Mouse (Mus musculus): ENCODE results near the gene Grn.

Grn gene

DNA sequence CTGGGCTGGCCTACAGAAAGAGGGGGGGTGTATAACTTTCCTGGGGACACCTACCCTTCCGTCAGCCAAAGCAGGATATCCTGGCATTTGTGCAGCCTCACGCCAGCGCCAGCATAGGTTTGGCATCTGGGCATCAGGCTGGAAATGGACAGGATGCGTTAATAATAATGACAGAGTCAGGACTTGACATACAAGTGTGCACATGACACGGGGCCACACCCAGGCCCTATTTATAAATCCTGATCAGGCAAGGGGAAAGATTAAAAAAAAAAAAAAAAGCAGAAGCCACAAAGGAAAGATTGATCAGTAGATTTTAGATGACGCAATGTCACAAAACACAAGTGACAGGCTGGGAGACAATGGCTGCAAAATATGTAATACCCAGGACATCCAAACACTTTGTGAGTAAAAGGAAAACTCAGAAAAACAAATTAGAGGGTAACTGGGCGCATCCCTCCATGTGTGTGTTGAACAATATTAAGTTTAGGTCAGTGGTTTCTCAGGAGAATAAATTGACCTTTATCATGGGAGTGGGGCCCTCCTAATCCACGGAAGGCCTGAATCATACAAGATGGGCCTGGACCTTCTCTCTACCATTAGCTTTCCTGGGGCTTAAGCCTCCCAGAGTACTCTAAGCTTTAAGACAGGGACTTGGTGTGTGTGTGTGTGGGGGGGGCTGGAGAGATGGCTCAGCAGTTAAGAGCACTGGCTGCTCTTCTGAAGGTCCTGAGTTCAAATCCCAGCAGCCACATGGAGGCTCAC, 4.4 kb upstream of the Grn start:
- no peak for DNase-seq

DNA sequence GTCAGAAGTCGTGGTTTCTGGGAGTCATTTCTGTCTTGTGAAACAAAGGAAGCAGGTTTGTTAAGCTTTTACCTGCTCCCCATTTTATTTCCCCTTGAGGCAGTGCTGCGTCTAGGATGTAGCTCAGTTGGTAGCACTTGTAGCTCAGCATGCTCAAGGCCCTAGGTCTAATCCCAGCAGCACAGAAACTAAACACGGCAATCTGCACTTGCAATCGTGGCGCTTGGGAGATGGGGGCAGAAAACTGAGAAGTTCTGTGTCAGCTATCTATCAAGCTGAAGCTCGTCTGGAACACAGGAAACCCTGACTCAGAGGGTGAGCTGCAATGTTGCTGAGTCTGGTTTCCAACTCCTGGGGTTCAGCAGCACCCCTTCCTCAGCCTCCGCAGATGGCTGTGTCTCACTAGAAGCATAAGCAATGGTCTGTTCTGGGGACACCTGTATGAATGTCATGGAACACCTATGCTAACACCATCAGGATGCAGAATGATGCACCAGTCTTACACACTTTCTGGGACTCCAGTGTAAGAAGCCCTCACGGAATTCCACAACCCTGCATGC, 1.1 kb upstream of the Grn start:
- no peak for DNase-seq

DNA sequence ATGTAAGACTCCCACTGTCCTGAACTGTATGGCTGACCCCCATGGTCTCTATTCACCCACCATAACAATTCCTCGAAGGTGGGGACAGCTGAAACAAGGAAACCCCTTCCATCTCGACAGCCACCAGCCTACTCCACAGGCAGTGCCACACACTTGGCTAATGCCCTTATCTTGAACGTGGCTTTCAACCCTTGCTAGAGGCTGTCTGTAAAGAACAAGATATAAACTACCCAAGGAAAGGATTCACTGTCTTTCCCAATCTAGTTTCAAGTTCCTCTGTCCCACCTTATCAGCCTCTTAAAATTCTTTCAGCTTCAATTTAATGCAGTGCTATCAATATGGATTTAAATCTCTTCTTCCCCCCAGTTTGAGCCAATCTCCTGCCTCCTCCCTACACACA, 564 bp upstream of the Grn start:
- no peak for DNase-seq

DNA sequence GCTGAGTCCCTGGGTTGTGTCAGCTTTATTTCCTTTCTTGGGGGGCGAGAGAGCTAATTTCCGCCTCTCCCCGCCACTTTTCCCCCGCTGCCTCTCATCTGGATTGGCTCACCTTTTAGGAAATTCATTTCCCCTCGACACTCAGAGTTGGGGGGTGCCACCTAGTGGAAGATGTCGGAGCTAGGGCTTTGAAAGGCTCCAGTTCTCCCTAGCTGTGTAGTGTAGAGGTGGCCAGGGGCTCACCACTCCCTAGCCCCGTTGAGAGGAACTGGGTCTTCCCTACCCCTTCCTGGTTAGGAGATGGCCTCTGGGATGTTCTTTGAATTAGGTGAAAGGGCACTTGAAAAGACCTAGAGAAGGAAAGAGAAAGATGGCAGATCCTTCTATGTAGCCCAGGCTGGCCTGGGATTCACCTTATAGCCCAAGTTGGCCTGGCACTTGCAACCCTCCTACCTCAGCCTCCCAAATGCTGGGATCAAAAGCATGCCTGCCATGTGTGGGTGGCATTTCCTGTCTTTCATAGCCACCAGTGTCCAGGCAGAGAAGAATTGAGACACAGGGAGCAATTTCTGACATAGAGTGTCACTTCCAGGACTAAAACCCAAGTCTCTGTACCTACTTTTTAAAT, 1.0 kb downstream of the Grn start:
- DNase-seq = peak; percentile 88 to 92

DNA sequence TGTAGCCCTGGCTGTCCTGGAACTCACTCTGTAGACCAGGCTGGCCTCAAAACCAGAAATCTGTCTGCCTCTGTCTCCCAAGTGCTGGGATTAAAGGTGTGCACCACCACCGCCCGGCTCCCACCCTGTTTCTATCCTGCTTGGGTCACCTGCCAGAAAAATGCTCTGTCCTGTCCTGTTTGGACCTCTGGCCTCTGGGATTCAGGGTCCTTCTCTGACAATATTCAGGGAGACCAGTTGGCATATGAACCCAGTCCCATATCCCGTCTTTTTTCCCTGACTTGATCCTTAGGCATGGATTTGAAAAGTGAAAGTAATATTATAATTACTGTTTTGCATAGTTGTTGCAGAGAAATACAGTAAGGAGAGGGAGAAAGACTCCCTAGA, 1.6 kb downstream of the Grn start:
- DNase-seq = no peak

DNA sequence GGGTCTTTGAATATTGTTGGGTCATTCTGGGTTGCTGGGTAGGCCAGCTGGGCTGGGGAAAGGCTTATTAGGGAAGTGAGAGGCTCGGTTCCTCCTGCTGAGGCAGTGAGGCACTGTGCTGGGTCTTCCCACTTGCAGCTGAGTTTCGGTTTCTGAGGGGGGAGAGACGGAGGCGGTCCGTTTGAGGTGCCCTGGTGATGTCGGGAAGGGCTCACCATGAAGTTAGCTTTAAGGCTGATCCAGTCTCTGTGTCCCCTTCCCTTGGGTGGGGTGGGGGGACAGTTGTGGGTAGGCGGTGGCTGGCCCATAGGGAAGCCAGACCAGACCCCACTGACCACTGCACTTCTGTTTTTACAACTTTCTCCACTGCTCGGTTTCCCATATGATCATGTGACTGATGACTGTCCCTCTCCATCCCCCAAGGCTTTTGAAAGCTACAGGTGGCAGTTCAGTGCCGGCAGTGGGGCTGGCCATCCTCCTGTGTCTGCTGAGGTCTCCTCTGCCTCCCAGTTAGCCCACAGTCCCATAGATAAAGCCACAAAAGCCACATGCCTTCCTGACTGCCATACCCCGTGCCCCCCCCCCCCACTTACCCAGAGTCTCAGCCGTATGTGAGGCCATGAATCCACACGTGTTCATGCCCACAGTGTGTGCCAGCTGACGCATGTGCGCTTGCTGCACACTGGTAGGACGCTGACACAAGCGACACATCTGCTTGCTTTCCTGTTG, 2.2 kb downstream of the Grn start:
- peak; percentile 7 to 15 for DNase-seq

DNA sequence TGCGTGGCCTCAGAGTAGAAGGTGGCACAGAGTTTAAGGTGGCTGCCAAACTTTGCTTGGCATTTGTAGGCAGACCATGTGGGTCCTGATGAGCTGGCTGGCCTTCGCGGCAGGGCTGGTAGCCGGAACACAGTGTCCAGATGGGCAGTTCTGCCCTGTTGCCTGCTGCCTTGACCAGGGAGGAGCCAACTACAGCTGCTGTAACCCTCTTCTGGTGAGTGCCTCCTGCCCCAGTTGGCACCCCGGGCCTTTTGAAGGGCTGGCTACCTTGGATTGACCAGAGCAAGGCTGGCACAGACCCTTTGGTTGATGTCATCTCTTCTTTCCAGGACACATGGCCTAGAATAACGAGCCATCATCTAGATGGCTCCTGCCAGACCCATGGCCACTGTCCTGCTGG, 2.8 kb downstream of the Grn start:
- DNase-seq = no peak

DNA sequence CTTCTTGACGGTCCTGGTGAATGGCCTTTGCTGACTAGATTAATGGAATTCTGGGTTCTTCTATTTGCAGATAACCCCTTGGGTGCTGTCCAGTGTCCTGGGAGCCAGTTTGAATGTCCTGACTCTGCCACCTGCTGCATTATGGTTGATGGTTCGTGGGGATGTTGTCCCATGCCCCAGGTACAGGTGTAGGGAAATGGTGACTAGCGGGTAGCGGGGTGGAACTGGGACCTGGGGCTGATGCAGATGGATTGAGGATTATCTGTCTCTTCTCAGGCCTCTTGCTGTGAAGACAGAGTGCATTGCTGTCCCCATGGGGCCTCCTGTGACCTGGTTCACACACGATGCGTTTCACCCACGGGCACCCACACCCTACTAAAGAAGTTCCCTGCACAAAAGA, 3.8 kb downstream of the Grn start:
- DNase-seq = peak in 1 of 2 experiments; percentile 16

- DNase-seq = peak; percentile 92
Measured at GRCm38 (mm10) chr11:102434406-102434805, 4.3 kb downstream of the Grn start.

- peak in 1 of 2 experiments; percentile 6 for DNase-seq
Measured at GRCm38 (mm10) chr11:102434816-102435705, 4.9 kb downstream of the Grn start.

- DNase-seq = peak; percentile 52 to 61
Measured at GRCm38 (mm10) chr11:102435754-102436470, 5.8 kb downstream of the Grn start.

DNA sequence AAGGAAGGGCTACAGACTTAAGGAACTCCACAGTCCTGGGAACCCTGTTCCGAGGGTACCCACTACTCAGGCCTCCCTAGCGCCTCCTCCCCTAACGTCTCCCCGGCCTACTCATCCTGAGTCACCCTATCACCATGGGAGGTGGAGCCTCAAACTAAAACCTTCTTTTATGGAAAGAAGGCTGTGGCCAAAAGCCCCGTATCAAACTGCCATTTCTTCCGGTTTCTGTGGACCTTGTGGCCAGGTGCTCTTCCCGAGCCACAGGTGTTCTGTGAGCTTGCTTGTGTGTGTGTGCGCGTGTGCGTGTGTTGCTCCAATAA, 6.3 kb downstream of the Grn start:
- DNase-seq = no peak

DNA sequence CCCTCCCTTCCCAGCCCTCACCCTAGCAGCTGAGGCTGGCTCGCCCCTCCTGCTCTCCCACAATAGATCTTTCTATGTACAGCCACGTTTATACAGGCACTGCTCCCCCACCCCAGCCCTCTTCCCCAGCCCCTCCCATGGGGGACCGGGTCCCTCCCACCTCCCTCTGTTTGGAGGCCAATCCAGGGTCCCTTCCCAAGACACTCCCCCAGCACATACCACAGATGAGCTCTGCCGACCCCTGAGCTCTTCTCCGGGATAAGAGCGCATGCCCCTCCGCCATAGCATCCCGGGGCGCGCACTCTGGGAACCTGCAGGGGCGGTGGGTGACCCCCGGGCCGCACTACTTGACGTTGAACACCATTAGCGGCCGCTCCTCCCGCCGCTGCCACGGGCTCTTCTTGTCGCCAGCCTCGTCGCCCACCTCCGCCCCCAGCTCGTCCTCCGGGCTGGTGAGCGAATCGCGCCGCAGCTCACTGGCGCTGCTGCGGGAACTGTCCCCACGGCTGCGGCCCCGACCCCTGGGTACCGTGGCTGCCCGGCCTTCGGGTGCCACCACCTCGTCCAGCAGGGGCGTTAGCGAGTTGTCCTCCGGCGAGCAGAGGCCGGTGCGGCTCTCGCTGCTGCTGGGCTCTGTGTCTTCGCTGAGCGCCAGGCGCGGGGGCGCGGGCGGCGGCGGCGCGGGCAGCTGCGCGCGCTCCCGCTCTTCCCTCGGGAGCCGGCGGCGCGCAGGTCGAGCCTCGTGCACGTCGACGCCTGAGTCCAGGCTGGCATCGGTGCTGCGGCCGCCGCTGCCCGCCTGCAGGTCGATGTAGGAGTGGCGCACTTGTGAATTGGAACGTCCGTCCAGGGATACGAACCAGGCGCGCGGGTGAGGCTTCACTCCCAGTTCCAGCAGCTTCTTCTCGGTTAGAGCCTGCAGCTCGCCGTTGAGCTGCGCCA, 7.3 kb downstream of the Grn start:
- peak; percentile 80 to 88 for DNase-seq

DNA sequence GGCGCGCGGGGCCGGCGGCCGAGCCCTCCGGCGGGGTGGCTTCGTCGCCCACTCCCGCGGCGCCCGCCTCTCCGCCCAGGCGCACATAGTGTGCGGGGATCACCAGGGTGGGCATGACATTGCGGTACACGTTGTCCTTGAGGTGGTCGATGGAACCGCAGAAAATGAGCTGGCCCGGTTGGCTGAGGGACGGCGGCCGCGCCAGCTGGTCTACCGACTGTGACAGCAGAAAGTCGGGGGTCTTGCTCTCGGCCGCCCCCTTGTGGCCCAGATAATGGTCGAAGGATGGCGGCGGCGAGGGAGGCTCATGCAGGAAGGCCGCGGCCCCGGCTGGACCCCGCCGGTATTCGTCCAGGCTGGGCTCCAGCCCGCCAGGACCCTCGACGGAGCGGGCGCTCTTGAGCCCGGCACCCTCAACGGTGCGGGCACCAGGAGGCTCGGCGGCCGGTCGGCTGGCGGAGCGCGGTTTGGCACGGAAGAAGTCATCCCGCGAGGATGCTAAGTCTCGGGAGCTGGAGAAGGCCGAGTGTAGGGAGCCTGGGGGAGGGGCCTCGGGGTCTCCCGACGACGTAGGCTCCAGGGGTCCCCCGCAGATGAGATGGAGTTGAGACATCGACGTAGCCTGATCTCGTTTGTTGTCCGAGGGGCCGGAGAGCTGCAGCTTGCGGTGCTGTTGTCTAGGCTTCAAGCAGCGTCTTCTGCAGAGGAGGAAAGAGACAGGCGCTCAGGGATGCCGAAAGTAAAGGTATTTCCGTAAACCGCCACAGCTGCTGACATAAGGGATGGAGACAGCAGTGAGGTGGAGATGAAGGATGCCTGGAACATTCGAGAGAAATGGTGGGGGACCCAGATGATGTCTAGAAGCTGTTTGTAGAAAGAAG, 8.3 kb downstream of the Grn start:
- peak; percentile 96 for DNase-seq

DNA sequence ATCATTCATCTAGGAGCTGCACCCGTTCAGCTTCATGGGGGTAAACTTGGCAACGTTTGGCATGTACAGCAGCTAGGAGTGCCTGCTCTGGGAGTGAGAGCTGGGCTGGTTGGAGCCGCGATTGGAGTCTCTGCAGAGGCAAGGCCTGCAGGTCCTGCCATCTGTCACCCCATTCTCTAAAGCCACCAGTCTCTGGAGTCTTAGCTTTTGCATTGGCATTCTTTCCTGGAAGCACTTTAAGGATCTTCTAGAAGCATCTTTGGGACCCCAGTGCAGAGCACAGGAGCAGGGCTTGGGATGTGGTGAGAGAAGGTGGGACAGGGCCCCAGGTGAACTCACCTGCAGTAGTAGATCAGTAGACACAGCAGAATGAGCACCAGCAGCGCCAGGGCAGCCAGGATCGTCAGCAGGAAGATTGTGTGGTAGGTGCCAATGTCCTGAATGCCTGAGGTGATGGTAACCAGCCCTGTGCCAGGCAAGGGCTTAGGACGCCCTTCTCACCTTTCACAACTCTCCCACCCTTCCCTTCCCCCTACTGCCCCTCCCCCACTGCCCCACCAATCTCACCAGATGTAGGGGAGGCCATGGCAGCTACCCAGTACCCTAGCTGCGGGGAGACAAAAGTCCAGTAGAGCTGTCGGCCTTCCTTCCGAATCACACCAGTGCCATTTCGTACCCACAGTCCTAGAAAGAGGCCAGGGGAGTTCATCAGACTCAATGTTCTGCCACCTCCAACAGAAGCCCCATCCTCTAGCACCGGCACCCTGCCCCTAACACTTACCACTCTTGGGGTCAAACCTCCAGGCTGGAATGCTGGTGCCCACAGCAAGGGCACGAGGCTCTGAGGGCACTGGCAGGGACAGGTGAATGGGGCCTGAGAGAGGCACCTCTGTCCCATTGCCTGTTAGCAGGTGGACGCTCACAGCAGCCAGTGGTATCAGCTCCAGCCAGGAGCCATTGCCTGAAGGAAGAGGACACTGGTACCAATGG, 9.3 kb downstream of the Grn start:
- peak in 1 of 2 experiments; percentile 2 for DNase-seq

DNA sequence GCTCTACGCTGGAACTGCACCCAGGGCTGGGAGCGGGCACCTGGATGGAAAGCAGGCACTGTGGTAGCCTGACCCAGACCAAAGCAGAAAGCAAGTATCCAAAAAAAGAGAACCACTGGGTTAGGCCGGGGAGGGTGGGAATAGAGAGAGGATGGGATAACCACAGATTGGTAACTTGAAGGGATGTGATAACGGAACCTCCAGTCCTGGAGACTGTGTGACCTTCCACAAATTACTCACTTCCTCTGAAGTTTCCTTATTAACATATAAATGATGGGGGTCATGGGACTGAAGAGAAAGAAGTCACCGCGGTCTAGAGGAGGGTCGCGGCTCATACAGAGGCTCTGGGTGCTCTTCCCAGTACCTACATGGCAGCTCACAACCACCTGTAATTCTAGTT, 10.1 kb downstream of the Grn start:
- peak in 1 of 2 experiments; percentile 5 for DNase-seq

DNA sequence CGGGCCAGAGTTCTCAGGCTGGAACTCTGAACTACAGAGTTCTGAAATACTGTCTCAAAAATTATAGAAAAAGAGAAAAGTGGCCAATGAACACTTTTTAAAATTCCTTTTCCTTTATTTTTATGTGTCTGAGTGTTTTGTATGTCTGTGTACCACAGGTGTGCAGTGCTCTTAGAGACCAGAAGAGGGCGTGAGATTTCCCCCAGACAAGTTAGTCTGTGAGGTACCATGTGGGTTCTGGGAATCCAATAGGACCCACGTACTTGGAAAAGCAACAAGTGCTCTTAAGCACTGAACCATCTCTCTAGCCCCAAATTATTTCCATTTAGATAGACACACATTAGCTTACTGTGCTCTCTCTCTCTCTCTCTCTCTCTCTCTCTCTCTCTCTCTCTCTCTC, 11.3 kb downstream of the Grn start:
- peak in 1 of 2 experiments; percentile 7 for DNase-seq

- DNase-seq = peak in 1 of 2 experiments; percentile 1
Measured at GRCm38 (mm10) chr11:102442089-102442488, 12.0 kb downstream of the Grn start.

Measured in kidney, postnatal 4 days (tissue).